Mouse (Mus musculus): ENCODE measurements around the gene Adcy7.

Adcy7 gene

DNA sequence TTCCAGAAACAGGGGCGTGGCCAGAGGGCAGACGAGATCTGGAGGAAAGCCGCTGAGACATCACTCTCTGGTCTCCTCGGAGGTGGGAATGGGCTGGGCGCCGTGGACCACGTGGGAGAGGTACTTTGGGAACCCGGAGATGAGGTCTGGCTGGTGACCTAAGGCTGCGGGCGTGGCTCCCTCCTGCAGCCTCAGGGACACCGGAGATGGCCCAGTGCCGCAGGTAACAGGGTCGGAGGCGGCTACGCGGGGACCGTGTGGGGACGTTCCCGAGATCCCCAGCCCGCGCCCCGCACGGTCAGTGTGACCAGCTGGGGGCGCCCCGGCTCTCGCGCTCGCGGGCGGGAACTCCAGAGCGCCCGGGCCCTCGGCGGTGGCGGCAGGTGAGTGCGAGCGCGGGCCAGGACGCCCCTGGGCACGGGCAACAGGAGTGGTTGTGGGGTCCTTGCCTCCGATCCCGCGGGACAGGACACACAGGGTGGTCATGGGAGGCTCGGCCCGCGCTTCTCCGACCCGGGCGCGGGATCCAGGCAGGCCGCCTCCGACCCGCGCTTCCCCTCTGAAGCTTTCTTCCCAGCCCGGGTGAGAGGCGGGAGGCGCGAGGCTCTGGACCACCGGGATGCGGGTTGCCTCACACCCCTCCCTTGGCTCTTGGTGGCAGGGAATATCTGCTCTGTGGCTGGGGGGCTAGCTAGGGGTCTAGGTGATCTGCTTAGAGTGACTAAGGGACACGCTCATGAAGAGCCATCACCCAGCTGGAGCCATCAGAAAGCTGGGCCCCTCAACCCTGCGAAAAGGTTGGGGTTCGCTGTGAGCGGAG is at the start of gene Adcy7:
Gene Adcy7, plus strand, starts transcription at position 173 of the 820 bp plus-strand sequence.
- DNase-seq, result peak; percentile 91

DNA sequence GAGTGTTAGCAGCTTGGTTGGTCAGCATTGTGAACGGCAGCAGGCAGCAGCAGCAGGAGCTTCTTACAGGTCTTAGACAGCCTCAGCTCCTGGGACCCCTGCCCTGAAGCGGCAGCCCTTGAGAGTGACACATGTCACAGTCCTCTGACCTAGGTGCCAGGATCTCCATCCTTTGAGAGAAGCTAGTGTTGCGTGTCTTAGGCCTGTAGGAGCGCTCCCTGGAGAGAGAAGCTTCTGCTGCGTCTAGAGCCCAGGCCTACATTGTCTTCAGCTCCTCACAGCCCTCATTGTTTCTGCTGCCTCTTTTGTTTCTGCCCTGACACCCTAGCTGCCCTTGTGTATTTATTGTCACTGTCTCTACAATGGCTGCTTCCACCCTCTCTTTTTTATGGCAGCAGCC is 46.8 kb upstream of the Adcy7 start:
- no peak for DNase-seq

DNA sequence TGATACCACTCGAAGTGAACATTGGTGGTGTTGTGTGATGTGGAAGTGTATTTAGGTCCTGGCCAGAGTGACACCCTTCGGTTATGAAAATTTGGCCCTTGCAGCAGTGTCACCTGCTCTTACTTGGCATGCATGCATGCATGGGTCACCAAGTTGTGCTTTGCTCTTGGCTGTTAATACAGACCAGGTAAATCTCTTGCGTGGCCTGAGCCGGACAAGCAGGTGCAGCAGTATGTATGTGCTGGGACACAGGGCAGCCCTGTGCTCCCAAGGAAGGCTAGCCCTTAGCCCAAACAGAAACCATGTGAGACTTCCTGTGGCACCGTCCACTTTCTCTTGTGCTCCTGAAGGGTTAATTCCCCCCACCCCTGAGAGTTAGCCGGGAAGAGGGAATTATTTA is 44.4 kb upstream of the Adcy7 start:
- DNase-seq, result no peak

DNA sequence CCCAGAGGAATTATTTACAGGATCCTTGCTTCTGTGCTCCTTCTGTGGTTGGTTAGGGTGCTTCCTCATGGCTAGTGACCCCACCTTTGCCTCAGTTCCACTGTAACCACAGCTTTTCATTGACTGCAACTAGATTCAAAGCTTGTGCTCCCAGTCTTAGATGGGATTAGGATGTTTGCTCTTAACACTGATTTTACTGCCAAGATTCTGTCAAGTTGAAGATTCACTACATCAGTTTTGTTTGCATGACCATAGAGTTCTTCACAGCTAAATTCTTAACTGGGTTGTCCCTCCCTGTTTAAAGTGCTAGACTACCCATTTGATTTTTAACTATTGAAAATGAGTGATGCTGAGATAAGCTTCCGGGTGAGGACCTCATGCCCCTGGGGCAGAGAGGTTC is 43.9 kb upstream of the Adcy7 start:
- no peak for DNase-seq

DNA sequence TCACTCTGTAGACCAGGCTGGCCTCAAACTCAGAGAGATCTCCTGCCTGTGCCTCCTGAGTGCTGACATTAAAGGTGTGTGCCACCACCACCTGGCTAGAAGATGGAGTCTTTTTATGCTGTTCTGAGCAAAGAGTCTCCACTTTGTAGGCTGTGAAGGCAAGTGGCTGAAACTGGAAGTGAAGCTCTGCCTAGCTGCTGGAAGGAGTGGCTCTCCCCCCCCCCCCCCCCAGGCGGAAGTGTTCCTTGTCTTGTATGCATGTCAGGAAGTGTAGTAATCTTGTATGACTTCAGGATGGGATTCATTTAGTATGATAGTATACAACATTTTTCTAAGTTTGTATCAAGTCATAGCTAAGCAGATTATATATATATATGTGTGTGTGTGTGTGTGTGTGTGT is 43.4 kb upstream of the Adcy7 start:
- no peak for DNase-seq

DNA sequence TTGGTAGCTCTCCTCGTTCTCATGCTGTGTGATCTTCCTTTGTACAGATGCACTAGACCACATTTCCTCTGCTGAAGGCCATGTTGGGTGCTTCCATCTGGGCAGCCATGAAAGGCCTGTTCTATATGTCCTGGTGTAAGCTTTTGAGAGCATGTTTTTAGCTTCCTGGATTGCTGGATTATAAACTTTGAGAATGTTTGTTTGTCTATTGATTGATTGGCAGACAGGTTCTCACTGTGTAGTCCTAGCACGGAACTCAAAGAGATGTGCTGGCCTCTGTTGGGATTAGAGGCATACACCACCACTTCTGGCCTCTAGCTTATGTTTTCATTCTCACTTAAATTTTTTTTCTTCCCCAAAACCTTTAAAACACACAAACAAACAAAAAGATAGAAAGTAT is 35.5 kb upstream of the Adcy7 start:
- no peak for DNase-seq

DNA sequence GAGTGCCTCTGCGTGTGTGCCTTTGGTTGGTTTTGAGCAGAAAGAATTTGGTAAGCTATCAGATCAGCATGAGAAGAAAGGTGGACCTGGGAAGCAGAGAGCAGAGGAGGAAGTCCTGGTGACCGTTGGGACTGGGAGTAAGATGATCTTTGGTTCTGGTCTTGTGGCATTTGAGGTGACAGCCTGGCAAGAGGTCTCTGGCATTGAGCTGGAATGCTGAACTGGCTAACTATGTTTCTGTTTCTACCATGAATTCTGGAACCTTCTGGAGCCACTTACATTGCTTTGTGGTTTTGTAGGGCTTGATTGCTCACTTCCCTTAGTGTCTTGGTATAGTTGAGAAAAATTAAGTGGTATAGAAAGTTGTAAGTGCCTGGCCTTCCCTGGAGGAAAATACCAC is 34.6 kb upstream of the Adcy7 start:
- DNase-seq, result no peak

DNA sequence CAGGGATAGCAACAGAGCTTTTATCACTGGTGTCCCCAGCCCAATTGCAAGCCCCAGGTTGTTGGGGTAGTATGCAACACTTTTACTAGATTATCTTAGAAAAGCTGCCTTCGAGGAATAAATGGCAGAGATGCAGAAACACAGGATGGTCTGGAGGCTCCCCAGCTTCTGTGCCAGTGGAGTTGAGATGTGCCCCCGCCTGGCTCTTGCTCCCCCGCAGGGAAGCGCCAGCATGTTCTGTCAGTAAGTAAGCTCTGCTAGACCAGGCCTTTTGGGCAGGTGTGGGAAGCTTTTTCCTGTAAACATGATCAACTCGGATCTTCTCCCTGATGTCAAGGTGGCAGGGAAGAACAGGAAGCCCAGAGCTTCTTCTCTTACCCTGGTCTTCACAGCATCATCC is 32.9 kb upstream of the Adcy7 start:
- DNase-seq, result no peak

DNA sequence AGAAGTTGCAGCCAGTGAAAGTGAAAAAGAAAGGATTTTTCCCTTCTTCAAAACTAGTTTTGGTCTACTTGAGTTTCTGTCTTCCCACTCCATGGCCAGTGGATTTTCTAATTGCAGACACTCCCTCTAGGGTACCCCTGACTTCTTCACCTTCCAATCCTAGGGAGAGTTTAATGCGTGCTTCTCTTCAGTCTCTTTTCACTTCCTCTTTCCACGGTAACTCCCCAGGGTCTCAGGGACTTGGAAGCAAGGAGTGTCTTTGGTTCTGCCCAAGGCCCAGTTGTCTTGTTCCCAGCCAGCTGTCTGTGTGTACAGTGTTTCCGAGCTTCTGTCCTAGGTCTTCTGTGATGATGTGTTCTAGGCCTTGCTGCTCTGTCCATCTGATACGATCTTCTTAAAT is 30.3 kb upstream of the Adcy7 start:
- DNase-seq, result no peak

DNA sequence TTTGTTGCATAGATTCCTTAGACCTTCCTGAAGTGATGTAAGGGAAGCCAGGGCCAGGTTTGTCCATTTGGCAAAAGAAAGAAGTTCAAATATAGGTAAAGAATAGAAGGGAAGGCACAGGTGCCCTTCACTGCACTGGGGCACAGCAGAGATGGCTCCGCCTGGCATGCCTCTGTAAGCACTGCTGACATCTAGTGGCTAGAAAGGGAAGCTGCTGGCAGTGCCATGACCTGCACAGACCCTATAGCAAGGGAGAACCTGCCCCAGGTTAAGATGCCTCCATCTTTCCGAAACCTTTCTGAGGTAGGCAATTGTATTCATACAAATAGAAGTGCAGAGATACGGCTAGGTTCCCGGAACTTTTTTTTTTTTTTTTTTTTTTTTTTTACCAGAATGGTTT is 27.9 kb upstream of the Adcy7 start:
- DNase-seq, result peak; percentile 75

DNA sequence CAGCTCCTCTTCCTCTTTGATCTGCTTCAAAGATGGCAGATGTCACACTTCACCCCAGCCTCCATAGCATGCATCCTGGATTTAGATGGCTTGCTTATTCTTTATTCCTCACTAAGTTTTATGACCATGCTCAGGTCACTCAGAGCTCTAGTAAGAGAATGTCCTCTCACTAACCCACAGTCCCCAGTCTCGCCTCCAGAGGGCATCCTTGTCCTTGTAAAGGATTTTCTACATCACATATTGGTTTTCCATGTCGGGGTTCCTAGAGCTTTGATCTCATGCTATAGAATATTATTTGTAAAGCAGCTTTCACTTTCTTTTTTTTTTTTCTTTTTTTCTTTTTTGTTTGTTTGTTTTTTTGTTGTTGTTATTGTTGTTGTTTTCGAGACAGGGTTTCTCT is 19.4 kb upstream of the Adcy7 start:
- peak; percentile 81 for DNase-seq

DNA sequence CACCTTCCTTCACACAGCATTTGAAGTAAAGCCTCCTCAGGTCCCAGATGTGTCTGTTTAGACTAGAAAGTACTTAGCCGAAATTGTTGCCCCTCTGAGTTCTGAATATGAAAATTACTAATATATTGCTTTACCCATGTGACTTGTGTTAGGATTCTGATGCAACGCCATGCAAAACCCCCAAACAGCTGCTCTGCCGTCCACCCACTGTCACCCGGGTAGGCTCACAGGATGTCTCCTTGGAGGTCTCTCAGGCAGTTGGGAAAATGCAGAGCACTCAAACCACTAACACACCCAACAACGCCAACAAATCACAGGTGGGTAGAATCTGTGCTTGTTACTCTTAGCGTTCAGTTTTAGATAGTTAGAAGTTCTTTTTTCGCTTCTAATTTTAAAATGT is 17.2 kb upstream of the Adcy7 start:
- DNase-seq, result no peak

DNA sequence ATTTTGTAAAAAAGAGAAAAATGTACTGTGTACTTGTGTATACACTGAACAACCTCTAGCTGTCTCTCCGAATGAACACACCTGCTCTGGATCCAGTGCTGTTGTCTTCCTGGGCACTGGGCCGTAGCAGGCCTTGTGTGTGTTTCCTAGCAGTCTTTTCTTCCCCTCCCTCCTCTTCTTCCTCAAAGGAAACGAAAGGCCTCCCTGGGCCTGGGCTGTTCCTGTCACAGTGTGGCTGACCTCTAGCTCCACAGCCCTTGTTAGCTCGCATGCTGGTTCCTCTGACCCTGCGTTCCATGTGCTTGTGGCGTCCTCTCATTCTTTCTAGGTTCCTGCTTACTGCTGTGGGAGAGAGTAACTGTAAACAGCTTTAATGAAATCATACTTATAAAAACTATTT is 14.2 kb upstream of the Adcy7 start:
- DNase-seq, result no peak

DNA sequence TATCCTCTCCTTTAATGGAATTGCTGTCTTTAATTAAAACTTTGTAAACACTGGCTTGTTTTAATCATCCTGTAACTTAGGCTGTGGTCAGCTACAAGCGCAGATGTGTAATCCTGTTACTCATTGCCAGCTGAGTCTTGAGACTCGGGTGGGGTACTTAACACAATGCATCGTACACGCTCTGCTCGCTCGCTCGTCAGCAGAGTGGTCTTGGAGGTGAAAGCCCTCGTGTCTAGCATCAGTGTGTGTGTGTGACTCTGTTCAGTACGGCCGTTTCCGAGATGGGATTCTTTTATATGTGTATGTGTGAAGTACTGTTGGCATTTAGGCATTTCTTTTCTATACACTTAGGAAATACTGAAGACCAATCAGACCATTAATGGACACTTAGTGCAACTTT is 13.7 kb upstream of the Adcy7 start:
- no peak for DNase-seq

DNA sequence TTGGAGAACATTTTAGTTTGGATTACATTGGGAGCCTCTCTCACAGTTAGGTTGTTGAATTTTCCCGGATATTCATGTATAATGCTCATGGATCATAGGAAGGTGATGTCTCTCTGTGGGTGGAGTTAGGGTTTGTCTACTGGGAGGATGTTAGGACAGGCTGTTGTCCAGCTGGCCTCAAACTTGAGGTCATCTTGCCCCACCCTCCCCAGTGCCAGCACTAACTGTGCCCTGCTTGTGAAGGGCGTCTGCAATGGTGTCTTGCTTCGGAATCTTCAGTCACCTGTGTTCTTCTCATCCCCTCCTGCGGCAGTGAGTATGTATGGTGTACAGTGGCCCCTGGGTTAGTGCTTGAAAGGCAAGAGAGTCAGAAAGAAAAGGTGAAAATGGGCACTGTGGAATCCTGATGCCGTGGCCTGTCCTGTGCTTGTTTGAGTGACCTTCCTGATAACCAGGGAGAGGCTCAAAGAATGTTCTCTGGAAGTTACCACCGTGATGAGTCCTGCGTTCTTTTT is 11.7 kb upstream of the Adcy7 start:
- no peak for DNase-seq

DNA sequence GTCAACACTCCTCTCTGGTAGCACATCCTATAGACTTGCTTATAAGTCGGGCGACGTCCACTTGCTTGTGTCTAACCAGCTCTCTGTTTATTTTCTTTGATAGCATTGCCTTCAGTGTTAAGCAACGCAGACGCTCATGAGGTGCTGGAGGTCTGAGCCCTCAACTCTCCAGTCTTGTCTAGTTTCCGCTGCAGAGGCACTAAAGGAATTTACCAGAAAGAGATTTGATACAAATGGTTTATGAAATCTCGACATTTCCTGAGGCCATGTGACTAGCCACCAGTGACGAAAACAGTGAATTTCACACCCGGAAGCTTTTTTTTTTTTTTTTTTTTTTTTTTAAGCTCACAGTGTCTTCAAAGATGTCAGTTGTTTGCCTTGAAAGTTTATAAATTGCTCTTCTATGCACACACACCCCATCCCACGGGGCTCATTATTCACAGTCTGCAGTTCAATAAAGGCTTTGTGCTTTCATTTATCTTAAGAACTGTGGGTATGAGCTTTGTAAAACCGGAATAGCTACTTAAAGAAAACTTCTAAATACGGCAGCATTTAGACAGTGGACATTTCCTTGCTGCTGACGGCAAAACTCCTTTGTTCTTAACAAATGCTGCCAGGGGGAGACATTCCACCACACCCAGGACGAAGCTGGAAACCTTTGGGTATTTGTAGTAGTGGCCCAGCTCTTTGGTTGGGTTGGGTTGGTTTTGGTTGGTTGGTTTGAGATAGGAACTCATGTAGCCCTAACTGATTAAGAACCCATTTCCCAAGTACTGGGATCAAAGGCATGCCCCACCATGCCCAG is 9.2 kb upstream of the Adcy7 start:
- no peak for DNase-seq

DNA sequence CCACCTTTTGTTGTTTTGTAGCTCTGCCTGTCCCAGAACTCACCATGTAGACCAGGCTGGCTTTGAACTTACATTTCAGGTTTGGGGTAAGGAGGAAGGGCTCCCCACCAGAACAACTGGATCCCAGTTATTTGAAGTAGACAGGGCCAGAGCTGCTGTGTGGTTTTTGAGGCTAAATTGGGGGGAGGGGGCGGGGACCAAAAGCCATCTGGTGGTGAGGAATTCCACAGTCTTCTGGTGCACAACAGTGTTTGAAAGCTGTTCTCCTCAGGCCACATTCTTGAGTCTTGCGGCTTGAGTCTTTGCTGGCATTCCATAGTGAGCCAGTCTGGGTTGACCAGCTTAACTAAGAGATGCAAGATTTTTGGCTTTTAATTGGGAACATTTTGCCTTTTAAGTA is 6.7 kb upstream of the Adcy7 start:
- no peak for DNase-seq

DNA sequence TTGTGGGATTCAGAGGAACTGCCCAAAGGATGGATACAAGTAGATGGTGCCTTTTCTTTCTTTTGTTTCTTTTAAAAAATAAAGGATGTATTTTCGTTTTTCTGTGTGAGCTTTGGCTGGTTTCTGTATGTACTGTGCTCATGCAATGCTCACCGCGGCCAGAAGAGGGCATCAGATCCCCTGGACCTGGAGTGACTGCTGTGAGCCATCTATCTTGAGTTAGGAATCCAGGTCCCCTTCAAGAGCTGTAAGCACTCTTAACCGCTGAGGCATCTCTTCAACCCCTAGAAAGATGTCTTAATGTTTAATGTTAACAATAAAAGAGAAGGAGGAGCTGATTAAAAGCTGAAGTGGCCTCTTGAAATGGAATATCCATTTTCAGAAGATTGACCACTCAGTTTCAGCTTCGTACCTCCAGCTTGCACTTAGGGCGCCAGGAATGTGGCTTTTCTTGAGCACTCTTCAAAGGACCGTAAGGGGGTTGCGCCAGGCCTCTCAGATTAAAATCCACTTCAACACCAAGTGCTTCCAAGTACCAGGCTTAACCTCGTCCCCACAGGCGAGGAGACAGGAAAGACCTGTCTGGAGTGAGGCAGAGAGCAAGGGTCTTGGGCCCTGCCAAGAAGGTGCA is 5.9 kb upstream of the Adcy7 start:
- peak; percentile 92 for DNase-seq

DNA sequence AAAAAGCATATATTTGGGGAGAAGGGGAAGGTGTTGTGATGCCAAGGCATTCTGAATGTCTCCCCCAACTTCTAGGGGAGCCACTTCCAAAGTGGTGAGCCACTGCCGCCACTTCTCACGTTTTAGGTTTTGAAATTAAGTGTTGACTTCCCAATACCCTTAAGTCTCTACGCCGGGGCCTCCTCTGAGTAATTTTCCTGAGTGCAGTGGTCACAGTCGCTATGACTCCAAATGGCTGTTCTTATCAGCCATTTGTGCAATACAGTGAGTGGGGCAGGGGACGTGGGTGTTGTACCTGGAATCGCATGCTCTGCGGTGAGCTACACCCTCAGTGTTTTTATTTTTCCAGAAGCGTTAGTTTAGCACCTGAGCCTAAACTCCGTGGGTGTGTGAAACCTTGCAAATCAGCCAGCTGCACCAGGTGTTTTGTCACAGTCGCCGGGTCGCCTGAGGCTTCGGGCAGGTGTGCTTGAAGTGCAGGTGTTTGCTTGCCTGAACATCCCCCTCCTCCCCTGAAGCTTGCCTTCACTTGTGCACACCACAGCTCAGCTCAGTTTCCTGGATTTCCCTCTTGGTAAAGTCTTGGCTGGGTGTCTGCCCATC is 5.3 kb upstream of the Adcy7 start:
- DNase-seq, result peak; percentile 27

DNA sequence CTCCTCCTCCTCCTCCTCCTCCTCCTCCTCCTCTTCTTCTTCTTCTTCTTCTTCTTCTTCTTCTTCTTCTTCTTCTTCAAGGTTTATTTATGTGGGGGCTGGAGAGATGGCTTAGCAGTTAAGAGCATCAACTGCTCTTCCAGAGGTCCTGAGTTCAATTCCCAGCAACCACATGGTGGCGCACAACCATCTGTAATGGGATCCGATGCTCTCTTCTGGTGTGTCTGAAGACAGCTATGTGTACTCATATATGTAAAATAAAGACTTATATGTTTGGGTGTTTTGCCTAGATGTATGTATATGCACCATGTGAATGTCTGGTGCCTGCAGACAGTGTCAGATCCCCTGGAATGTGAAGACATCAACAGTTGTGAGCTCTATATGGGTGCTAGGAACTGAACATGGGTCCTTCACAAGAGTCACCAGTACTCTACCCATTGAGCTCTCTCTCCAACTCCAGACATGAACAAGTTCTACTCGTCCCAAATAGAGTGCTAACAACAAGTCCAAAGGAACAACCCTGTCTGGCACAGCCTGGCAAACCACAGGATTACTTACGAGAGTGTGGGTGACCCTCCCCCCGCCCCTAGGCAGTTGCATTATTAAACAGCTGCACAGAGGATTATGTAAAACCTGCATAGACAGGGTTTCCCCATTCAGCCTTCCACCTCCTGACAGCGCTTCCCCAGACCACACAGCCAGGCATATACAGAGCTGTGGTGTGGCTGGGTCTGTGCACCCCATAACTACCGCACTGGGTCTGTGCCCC is 2.9 kb upstream of the Adcy7 start:
- DNase-seq, result peak; percentile 46

DNA sequence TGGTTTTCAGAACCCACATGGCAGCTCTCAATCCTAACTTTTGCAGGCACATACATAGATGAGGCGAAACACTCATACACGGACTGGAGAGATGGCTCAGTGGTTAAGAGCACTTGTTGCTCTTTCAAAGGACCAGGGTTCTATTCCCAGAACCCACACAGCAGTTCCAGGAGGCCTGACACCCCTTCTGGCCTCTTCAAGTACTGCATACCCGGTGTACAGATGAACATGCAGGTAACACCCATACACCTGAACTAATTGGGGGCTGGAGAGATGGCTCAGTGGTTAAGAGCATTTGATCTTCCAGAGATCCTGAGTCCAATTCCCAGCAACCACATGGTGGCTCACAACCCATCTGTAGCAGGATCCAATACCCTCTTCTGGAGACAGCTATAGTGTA is 2.1 kb upstream of the Adcy7 start:
- no peak for DNase-seq

DNA sequence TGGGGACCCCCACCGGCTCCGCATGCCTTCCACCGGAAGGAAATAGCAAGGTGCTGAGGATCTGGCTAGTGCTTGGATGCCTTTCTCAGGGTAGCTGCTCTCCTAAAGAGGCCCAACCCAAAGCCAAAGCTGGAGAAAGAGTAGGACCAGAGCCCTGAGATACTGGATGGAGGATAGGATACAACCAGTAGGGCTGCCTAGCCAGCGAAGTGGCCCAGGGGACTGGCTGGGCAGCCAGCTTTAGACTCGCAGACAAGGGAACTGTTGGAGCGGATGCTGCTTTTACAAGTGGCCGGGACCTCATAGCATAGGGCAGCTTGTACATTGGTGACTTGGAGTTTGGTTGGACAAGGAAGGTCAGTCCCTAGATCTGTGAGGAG is 838 bp downstream of the Adcy7 start:
- no peak for DNase-seq

DNA sequence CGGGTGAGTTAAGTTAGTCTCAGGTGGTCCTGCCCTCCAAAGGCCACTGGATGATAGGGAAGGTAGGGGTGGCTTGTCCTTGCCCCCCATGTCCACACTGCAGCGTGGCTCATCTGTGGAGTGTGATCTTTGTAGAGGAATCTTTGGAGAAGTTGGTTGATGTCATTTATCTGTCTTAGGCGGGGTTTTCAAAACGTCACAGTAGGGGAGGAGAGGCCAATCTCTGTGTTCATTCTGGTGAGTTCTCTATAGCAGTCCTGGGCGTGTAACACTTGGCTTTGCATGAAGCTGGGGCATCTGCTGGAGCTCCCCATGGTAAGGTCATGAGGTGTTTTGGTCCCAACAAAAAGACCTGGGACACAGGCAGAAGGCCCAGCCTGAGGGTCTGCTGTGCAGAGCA is 1.9 kb downstream of the Adcy7 start:
- DNase-seq, result no peak
